Mouse (Mus musculus) E14TG2a.4 (cell line): ENCODE data around the gene Manba.
"Not testable (repeated sequence)": the region's sequence is repeated elsewhere in the genome, so short reads cannot be mapped to it uniquely, and the experiment has no call there.

Experiments
- H3K27me3 ChIP-seq: 2 replicates; pipeline ENCODE4 v1.6.1; 2014; ENCODE audit warnings: low read length, control low read depth; ENCODE audit not compliant: insufficient read depth
- H3K36me3 ChIP-seq: 2 replicates; pipeline ENCODE4 v1.6.1; 2014; ENCODE audit warnings: low read length, control low read depth; ENCODE audit not compliant: insufficient read depth
- H3K4me1 ChIP-seq: replicated peaks from 2 replicates; pipeline ENCODE4 v1.6.1; 2014; ENCODE audit warnings: low read depth, low read length, control low read depth
- H3K4me3 ChIP-seq: replicated peaks from 2 replicates; pipeline ENCODE4 v1.5.1; 2014; ENCODE audit warnings: mild to moderate bottlenecking, low read length
- H3K9me3 ChIP-seq: 2 replicates; pipeline ENCODE4 v1.6.1; 2014; ENCODE audit warnings: low read length, control low read depth
- CTCF ChIP-seq: conservative IDR thresholded peaks from 2 replicates; pipeline ENCODE4 v1.5.1; 2014; ENCODE audit warnings: low read length
- NANOG ChIP-seq: IDR thresholded peaks from 2 replicates; pipeline ENCODE4 v1.6.1; 2014; ENCODE audit warnings: borderline replicate concordance, low read length, mixed read lengths
- POU5F1 ChIP-seq: IDR thresholded peaks from 2 replicates; pipeline ENCODE4 v1.6.1; 2014; ENCODE audit warnings: low read length, borderline replicate concordance

Gene Manba

DNA sequence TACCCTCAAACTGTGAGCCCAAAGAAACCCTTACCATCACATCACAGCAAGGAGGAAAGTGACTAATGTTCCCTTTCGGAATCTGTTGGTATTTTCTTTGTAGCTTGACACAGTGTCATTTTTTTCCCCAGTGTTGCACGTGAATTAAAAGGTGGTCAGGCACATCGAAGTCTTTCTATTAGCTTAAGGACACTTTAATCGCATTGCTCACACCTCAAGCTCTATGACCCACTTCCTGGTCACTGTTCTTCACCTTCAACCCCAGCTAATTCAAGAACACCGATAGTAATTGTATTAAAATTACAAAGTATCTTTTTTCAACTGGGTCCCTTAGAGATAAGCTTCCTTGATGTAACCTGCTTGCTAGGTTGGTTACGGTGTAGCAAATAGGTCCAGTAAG lies 4.6 kb upstream of the Manba start:
- H3K4me1 ChIP-seq: peaks cover 14% of the 10 kb centered on the region
- H3K36me3 ChIP-seq: no peaks in the 10 kb centered on the region
- no peaks in the 10 kb centered on the region for H3K9me3 ChIP-seq
- H3K4me3 ChIP-seq: no peak overlapping the region
- H3K27me3 ChIP-seq: peaks cover 7% of the 10 kb centered on the region; the same call in 1 of the 2 replicates
- TF ChIP-seq NANOG (no peak), POU5F1 (no peak), CTCF (no peak)

DNA sequence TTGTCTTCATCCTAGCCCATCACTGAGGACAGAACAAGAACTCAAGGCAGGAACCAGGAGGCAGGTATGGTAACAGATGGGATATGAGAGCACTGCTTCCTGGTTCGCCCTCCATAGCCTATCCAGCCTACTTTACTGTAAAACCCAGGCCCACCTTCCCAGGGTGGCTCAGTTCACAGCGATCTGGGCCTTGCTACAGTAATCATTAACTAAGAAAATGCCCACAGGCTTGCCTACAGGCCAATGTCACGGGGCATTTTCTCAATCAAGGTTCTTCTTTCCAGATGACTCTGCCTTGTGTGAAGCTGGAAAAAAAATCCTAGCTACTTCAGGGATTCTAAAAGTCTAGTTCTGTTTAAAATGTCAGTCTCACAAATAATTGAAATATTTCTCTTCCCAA lies 3.8 kb upstream of the Manba start:
- Histone ChIP-seq H3K4me1 (peaks cover 16% of the 10 kb centered on the region), H3K36me3 (no peaks in the 10 kb centered on the region), H3K9me3 (no peaks in the 10 kb centered on the region), H3K4me3 (no peak overlapping the region), H3K27me3 (peaks cover 7% of the 10 kb centered on the region; the same call in 1 of the 2 replicates)
- no peak for TF ChIP-seq CTCF
- no peak for TF ChIP-seq POU5F1
- no peak for TF ChIP-seq NANOG

DNA sequence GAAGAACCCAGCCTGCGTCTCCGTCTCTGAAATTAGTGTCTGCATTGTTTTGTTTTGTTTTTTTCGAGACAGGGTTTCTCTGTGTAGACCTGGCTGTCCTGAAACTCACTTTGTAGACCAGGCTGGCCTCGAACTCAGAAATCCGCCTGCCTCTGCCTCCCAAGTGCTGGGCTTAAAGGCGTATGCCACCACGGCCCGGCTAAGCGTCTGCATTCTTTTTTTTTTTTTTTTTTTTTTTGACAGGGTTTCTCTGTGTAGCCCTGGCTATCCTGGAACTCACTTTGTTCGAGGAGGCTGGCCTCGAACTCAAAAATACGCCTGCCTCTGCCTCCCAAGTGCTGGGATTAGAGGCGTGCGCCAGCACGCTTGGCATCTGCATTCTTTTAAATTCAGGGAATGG lies 761 bp upstream of the Manba start:
- peaks cover 12% of the 10 kb centered on the region for H3K4me1 ChIP-seq
- peak overlapping the region; percentile 84 for H3K4me3 ChIP-seq
- not testable (repeated sequence) for H3K9me3 ChIP-seq, H3K27me3 ChIP-seq, H3K36me3 ChIP-seq

DNA sequence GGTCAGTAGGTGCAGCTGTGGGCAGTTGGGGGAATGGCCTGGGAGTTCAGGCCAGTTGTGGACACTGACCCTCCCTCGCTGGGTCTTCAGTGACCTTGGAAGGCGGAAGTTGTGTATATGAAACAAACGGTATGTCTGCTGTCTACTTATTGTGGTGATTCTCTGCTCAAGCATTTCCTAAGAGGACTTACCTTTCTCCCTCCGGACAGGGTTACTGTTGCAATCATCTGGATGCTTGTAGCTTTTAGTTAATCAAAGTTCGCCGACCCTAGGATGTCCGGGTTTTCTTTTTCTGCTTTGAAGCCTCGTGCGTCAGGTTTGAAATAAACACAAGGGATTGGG lies 460 bp downstream of the Manba start:
- TF ChIP-seq NANOG: no peak
- TF ChIP-seq POU5F1: no peak
- TF ChIP-seq CTCF: no peak
- Histone ChIP-seq H3K9me3 (no peaks in the 10 kb centered on the region), H3K4me1 (peaks cover 9% of the 10 kb centered on the region), H3K27me3 (peaks cover 7% of the 10 kb centered on the region; the same call in 1 of the 2 replicates), H3K36me3 (peaks cover 3% of the 10 kb centered on the region; the same call in 1 of the 2 replicates), H3K4me3 (peak overlapping the region; percentile 84)

DNA sequence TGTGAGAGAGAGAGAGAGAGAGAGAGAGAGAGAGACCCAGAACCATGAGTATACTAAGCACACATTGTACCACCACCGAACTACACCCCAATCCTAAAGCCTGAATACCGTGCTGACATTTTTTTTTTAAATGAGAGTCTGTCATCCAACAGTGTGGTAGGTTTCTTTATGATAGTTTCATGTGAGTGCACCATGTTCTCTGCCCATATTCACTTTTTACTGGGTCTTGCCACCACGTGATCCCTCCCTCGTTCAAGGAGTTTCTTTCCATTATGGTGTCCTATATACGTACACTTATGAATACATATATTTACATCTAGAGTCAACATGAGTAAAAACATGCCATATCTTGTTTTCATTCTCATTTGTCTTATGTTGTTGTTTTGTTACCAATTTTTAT lies 940 bp downstream of the Manba start:
- H3K4me3 ChIP-seq: peak overlapping the region; percentile 84; the same call in 1 of the 2 replicates
- peaks cover 6% of the 10 kb centered on the region; the same call in 1 of the 2 replicates for H3K36me3 ChIP-seq
- peaks cover 7% of the 10 kb centered on the region; the same call in 1 of the 2 replicates for H3K27me3 ChIP-seq
- no peaks in the 10 kb centered on the region for H3K9me3 ChIP-seq
- peaks cover 9% of the 10 kb centered on the region for H3K4me1 ChIP-seq
- TF ChIP-seq POU5F1: no peak
- TF ChIP-seq NANOG: no peak

DNA sequence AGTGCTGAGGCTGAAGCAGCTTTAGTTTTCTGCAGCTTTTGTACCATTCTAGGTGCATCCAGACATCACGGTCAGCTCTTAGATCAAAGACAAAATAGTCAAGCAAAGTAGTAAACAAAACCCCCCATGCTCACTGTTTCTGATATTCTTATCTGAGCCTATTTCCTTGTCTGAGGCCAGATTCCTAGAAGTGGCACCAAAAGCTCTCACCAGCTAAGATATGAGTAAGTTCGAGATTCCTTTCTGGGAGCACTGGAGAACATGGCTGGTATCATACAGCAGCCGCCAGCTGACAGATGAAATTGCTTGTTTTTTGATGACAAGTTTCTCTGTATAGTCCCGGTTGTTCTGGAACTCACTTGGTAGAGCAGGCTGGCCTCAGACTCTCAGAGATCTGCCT lies 2.4 kb downstream of the Manba start:
- TF ChIP-seq NANOG: no peak
- TF ChIP-seq CTCF: no peak
- no peak for TF ChIP-seq POU5F1
- Histone ChIP-seq H3K9me3 (peaks cover 12% of the 10 kb centered on the region), H3K4me3 (no peak overlapping the region), H3K36me3 (peaks cover 11% of the 10 kb centered on the region; the same call in 1 of the 2 replicates), H3K27me3 (peaks cover 7% of the 10 kb centered on the region; the same call in 1 of the 2 replicates), H3K4me1 (peaks cover 9% of the 10 kb centered on the region)

DNA sequence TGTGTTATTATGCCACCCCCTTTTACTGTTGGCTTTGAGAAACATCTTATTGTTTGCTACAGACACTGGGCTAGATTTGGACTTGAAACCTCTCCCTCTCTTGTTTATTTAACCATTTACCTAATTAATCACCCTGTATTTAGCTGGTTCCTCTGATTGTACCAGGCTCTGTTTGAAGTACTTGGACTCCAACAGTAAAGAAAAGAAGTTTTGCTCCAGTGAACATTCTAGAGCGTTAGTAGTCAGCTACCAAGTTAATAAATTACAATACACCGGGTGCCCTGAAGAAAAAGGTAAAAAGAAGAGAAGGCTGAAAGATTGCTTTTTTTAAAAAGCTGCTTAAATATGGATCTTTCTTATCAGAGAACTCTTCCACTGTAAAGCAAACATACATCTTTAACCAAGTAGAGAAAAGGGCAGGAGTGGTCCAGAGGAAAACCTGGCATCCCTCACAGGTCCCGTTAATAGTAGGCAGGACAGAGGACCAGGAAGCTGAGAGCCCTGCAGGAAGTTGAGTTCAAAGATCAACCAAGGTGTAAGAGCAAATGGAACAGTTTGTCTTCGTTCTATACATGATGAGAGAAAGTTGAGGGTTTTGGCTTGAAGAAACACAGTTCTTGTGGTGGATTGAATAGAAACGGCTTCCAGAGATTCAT lies 4.6 kb downstream of the Manba start:
- Histone ChIP-seq H3K36me3 (peaks cover 11% of the 10 kb centered on the region; the same call in 1 of the 2 replicates), H3K4me1 (peaks cover 6% of the 10 kb centered on the region), H3K27me3 (peaks cover 6% of the 10 kb centered on the region; the same call in 1 of the 2 replicates), H3K4me3 (no peak overlapping the region), H3K9me3 (peaks cover 17% of the 10 kb centered on the region)
- no peak for TF ChIP-seq CTCF
- no peak for TF ChIP-seq POU5F1

DNA sequence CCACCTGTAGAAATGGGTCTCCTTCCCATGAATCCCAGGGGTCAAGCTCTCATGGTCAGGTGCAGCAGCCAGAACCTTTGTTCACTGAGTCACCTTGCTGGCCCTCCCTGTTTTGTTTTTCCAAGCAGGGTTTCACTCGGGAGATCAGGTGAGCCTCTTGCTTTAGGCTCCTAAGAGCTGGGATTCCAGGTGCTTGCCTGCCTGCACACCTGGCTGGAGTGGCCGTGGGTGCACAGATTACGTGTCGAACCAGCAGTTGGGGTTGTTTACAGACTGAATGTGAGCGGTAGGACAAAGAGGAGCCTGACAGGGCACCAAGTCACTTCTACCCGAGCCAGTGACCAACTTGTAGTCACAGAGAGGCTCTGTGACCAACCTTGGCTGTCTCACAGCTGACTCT lies 5.7 kb downstream of the Manba start:
- H3K36me3 ChIP-seq: peaks cover 11% of the 10 kb centered on the region; the same call in 1 of the 2 replicates
- peaks cover 23% of the 10 kb centered on the region for H3K9me3 ChIP-seq
- no peaks in the 10 kb centered on the region for H3K27me3 ChIP-seq
- TF ChIP-seq POU5F1 (no peak), CTCF (no peak), NANOG (no peak)
- no peak overlapping the region for H3K4me3 ChIP-seq
- H3K4me1 ChIP-seq: no peaks in the 10 kb centered on the region

DNA sequence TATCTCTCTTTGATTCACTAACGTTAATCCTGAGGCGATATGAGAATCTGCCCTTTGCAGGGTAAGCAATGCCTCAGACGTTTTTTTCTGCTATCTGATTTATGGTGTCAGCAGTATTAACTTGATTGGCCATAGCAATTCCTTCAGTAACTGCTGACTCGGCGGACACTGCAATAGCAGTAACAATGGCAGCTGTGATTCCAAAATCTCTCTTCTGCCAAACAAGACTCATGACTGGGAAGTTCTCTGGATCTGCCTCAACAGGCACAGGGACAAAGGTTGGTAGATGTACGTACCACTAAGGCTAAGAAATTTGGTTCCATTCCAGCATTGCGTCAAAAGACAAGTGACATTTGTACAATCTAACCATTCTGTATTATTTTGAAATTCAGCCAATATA lies 7.9 kb downstream of the Manba start:
- H3K9me3 ChIP-seq: peaks cover 32% of the 10 kb centered on the region
- H3K27me3 ChIP-seq, H3K4me1 ChIP-seq, H3K4me3 ChIP-seq: not testable (repeated sequence)
- peaks cover 11% of the 10 kb centered on the region; the same call in 1 of the 2 replicates for H3K36me3 ChIP-seq

DNA sequence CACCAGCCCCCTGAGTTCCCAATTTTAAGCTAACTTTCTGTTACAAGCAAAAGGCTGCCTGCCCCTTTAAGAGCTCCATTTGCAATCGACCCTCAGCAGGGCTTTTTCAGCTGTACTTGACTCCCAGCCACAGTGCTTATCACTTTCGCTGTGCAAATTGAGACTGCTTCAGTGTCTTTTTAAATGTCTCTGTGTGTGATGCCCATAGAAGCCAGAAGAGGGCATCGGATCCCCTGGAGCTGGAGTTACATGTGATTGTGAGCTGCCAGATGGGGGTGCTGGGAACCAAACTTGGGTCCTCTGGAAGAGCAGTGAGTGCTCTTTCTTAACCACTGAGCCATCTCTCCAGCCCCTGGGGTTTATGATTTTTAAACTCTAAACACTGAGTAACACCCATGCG lies 12.5 kb downstream of the Manba start:
- not testable (repeated sequence) for H3K4me3 ChIP-seq, H3K27me3 ChIP-seq, H3K36me3 ChIP-seq
- H3K9me3 ChIP-seq: peaks cover 21% of the 10 kb centered on the region
- H3K4me1 ChIP-seq: peaks cover 22% of the 10 kb centered on the region
